Mouse (Mus musculus) forebrain, embryonic 13.5 days (tissue): ENCODE results near the gene Trmt61a. TPM values are rescaled to one million over a fixed set of nuclear protein-coding genes. Genes with fewer than 3 reads are reported as not detected.

Experiments
- ATAC-seq: fragments of 200-750 bp; cut with Nextera tagmentation; 2 replicates; pipeline ENCODE4 v1.8.0; 2017
- H3K27ac ChIP-seq: fragments of 300-500 bp; sonication (generic); 2 replicates; pipeline ENCODE4 v1.5.1; 2015; ENCODE audit warnings: inconsistent platforms, mild to moderate bottlenecking, moderate library complexity
- H3K27me3 ChIP-seq: fragments of 300-500 bp; sonication (generic); 2 replicates; pipeline ENCODE4 v1.6.1; 2015; ENCODE audit warnings: mild to moderate bottlenecking, inconsistent platforms
- H3K36me3 ChIP-seq: fragments of 300-500 bp; sonication (generic); 2 replicates; pipeline ENCODE4 v1.6.1; 2015; ENCODE audit warnings: mild to moderate bottlenecking, inconsistent platforms; ENCODE audit not compliant: poor library complexity, severe bottlenecking
- H3K4me1 ChIP-seq: fragments of 300-500 bp; sonication (generic); 2 replicates; pipeline ENCODE4 v1.6.1; 2015; ENCODE audit warnings: inconsistent platforms
- H3K4me2 ChIP-seq: fragments of 300-500 bp; sonication (generic); 2 replicates; pipeline ENCODE4 v1.6.1; 2015; ENCODE audit warnings: inconsistent platforms, mild to moderate bottlenecking, moderate library complexity
- H3K4me3 ChIP-seq: fragments of 300-500 bp; sonication (generic); 2 replicates; pipeline ENCODE4 v1.5.1; 2015; ENCODE audit warnings: mild to moderate bottlenecking, inconsistent platforms
- H3K9ac ChIP-seq: fragments of 300-500 bp; sonication (generic); 2 replicates; pipeline ENCODE4 v1.6.1; 2015; ENCODE audit warnings: mild to moderate bottlenecking, inconsistent platforms
- H3K9me3 ChIP-seq: fragments of 300-500 bp; sonication (generic); replicated peaks from 2 replicates; pipeline ENCODE4 v1.6.1; 2016; ENCODE audit warnings: inconsistent platforms
- WGBS: fragments of 180-500 bp; shearing (Covaris S2); methylation state at CpG from one replicate; pipeline ENCODE4 v1.1.7; 2015; 5-methylcytosine and 5-hydroxymethylcytosine counted together
- polyA plus RNA-seq: library from polyadenylated mRNA; unstranded; fragments of >200 nt; fragmentation: Nextera tagmentation; extraction: Ambion mirVana; gene quantifications from 2 replicates; pipeline ENCODE4 v1.2.1, GENCODE M21; 2015

Gene Trmt61a
- polyA plus RNA-seq, 1 experiment from 2014 or later: 10.7 TPM

GRCm38 (mm10) chr12:111666380-111666779, 11.5 kb upstream of the Trmt61a start:
- peaks cover 58% of the 10 kb centered on the region for H3K36me3 ChIP-seq
- WGBS: 82% methylated on average over 13 of the region's 13 CpGs
- no peak overlapping the region for H3K4me2 ChIP-seq
- H3K4me1 ChIP-seq: peaks cover 26% of the 10 kb centered on the region
- H3K4me3 ChIP-seq: no peak overlapping the region
- no peaks in the 10 kb centered on the region for H3K9me3 ChIP-seq
- H3K27ac ChIP-seq: no peak overlapping the region
- H3K27me3 ChIP-seq: no peaks in the 10 kb centered on the region
- H3K9ac ChIP-seq: no peak overlapping the region
- no peak for ATAC-seq

- Histone ChIP-seq H3K9me3 (no peaks in the 10 kb centered on the region), H3K36me3 (peaks cover 48% of the 10 kb centered on the region), H3K4me1 (peaks cover 27% of the 10 kb centered on the region), H3K9ac (no peak overlapping the region; the same call in 1 of the 2 replicates), H3K4me2 (no peak overlapping the region), H3K27me3 (no peaks in the 10 kb centered on the region), H3K4me3 (no peak overlapping the region), H3K27ac (peak overlapping the region; percentile 37)
- ATAC-seq: no peak
- 90% methylated on average over 5 of the region's 5 CpGs for WGBS
These were observed 10.5 kb upstream of the Trmt61a start for GRCm38 (mm10) chr12:111667421-111667820.

GRCm38 (mm10) chr12:111668457-111668912, 9.4 kb upstream of the Trmt61a start:
- H3K4me3 ChIP-seq: peak overlapping the region; percentile 97
- H3K27ac ChIP-seq: peak overlapping the region; percentile 85
- peak overlapping the region; percentile 99 for H3K4me2 ChIP-seq
- 0 out of 2 replicates have a peak, but pooled peaks cover under 1% of the 10 kb centered on the region for H3K27me3 ChIP-seq
- peak; percentile 37 for ATAC-seq
- no peaks in the 10 kb centered on the region for H3K9me3 ChIP-seq
- H3K36me3 ChIP-seq: peaks cover 46% of the 10 kb centered on the region
- H3K4me1 ChIP-seq: peaks cover 34% of the 10 kb centered on the region
- WGBS: 3% methylated on average over 8 of the region's 8 CpGs
- H3K9ac ChIP-seq: peak overlapping the region; percentile 100

- Histone ChIP-seq H3K27me3 (peaks cover 8% of the 10 kb centered on the region), H3K4me3 (peak overlapping the region; percentile 97), H3K36me3 (peaks cover 41% of the 10 kb centered on the region), H3K27ac (peak overlapping the region; percentile 85), H3K4me2 (peak overlapping the region; percentile 99), H3K4me1 (peaks cover 34% of the 10 kb centered on the region), H3K9ac (peak overlapping the region; percentile 100), H3K9me3 (no peaks in the 10 kb centered on the region)
- ATAC-seq: no peak
- WGBS: 56% methylated on average over 23 of the region's 23 CpGs
These were observed 8.7 kb upstream of the Trmt61a start for GRCm38 (mm10) chr12:111669000-111669788.

- H3K27me3 ChIP-seq: peaks cover 8% of the 10 kb centered on the region
- H3K4me1 ChIP-seq: peaks cover 34% of the 10 kb centered on the region
- peaks cover 36% of the 10 kb centered on the region for H3K36me3 ChIP-seq
- H3K9ac ChIP-seq: peak overlapping the region; percentile 100
- H3K27ac ChIP-seq: peak overlapping the region; percentile 92
- WGBS: 28% methylated on average over 8 of the region's 8 CpGs
- H3K4me3 ChIP-seq: peak overlapping the region; percentile 97
- no peaks in the 10 kb centered on the region for H3K9me3 ChIP-seq
- H3K4me2 ChIP-seq: peak overlapping the region; percentile 99
- no peak for ATAC-seq
These were observed 7.9 kb upstream of the Trmt61a start for GRCm38 (mm10) chr12:111669961-111670360.

- peak overlapping the region; percentile 100 for H3K9ac ChIP-seq
- ATAC-seq: no peak
- no peaks in the 10 kb centered on the region for H3K9me3 ChIP-seq
- H3K4me1 ChIP-seq: peaks cover 34% of the 10 kb centered on the region
- H3K27me3 ChIP-seq: peaks cover 8% of the 10 kb centered on the region
- peak overlapping the region; percentile 99 for H3K4me2 ChIP-seq
- peak overlapping the region; percentile 97 for H3K4me3 ChIP-seq
- WGBS: 1% methylated on average over 28 of the region's 29 CpGs
- peak overlapping the region; percentile 92 for H3K27ac ChIP-seq
- peaks cover 31% of the 10 kb centered on the region for H3K36me3 ChIP-seq
These were observed 7.4 kb upstream of the Trmt61a start for GRCm38 (mm10) chr12:111670371-111670971.

GRCm38 (mm10) chr12:111670976-111671375, 6.9 kb upstream of the Trmt61a start:
- peak; percentile 1; the same call in 1 of the 2 replicates for ATAC-seq
- Histone ChIP-seq H3K4me1 (peaks cover 34% of the 10 kb centered on the region), H3K4me2 (peak overlapping the region; percentile 99), H3K27ac (peak overlapping the region; percentile 92), H3K27me3 (peaks cover 8% of the 10 kb centered on the region), H3K9me3 (no peaks in the 10 kb centered on the region), H3K36me3 (peaks cover 26% of the 10 kb centered on the region), H3K4me3 (peak overlapping the region; percentile 97), H3K9ac (peak overlapping the region; percentile 100)
- WGBS: 0% methylated on average over 35 of the region's 35 CpGs

GRCm38 (mm10) chr12:111671431-111671902, 6.4 kb upstream of the Trmt61a start:
- H3K4me3 ChIP-seq: peak overlapping the region; percentile 97
- H3K27me3 ChIP-seq: peaks cover 8% of the 10 kb centered on the region
- H3K27ac ChIP-seq: peak overlapping the region; percentile 92
- peak overlapping the region; percentile 99 for H3K4me2 ChIP-seq
- H3K36me3 ChIP-seq: peaks cover 26% of the 10 kb centered on the region
- H3K4me1 ChIP-seq: peaks cover 34% of the 10 kb centered on the region
- H3K9ac ChIP-seq: peak overlapping the region; percentile 100
- ATAC-seq: peak; percentile 69
- H3K9me3 ChIP-seq: no peaks in the 10 kb centered on the region
- WGBS: under 1% methylated on average over 34 of the region's 34 CpGs

- peaks cover 26% of the 10 kb centered on the region for H3K36me3 ChIP-seq
- H3K9ac ChIP-seq: peak within 1 kb of the TSS; percentile 100
- under 1% methylated on average over 31 of the region's 31 CpGs for WGBS
- H3K4me2 ChIP-seq: peak within 1 kb of the TSS; percentile 99
- H3K9me3 ChIP-seq: no peaks in the 10 kb centered on the region
- H3K27me3 ChIP-seq: peaks cover 8% of the 10 kb centered on the region
- H3K4me1 ChIP-seq: peaks cover 36% of the 10 kb centered on the region
- ATAC-seq: peak; percentile 90
- H3K27ac ChIP-seq: peak within 1 kb of the TSS; percentile 92
- peak within 1 kb of the TSS; percentile 97 for H3K4me3 ChIP-seq
These were observed 5.7 kb upstream of the Trmt61a start, which contains the start of gene Ckb for GRCm38 (mm10) chr12:111672176-111672575. Ckb (minus strand) TSS chr12:111672338.

GRCm38 (mm10) chr12:111672581-111672980, 5.3 kb upstream of the Trmt61a start:
- ATAC-seq: no peak
- 6% methylated on average over 12 of the region's 12 CpGs for WGBS

GRCm38 (mm10) chr12:111674850-111675486, 2.9 kb upstream of the Trmt61a start:
- no peak overlapping the region for H3K4me3 ChIP-seq
- WGBS: 67% methylated on average over 2 of the region's 2 CpGs
- no peak overlapping the region for H3K27ac ChIP-seq
- H3K4me1 ChIP-seq: peaks cover 41% of the 10 kb centered on the region
- H3K9ac ChIP-seq: no peak overlapping the region
- H3K9me3 ChIP-seq: no peaks in the 10 kb centered on the region
- peaks cover 12% of the 10 kb centered on the region for H3K36me3 ChIP-seq
- no peak overlapping the region for H3K4me2 ChIP-seq
- no peak for ATAC-seq
- H3K27me3 ChIP-seq: peaks cover 8% of the 10 kb centered on the region

More at GRCm38 (mm10) chr12:111672581-111672980, 5.3 kb upstream of the Trmt61a start:
- Histone ChIP-seq H3K27me3 (peaks cover 8% of the 10 kb centered on the region), H3K36me3 (peaks cover 26% of the 10 kb centered on the region), H3K4me3 (peak overlapping the region; percentile 97), H3K9me3 (no peaks in the 10 kb centered on the region), H3K27ac (peak overlapping the region; percentile 92), H3K4me1 (peaks cover 40% of the 10 kb centered on the region), H3K4me2 (peak overlapping the region; percentile 99), H3K9ac (peak overlapping the region; percentile 100)
